Mouse (Mus musculus) stomach, embryonic 16.5 days (tissue): ENCODE results near the gene Pa2g4. TPM values are rescaled to one million over a fixed set of nuclear protein-coding genes. Genes with fewer than 3 reads are reported as not detected.

Experiments used
- ATAC-seq: fragments of 200-750 bp; cut with Nextera tagmentation; 2 replicates; pipeline ENCODE4 v1.8.0; 2017; ENCODE audit warnings: moderate number of reproducible peaks, moderate TSS enrichment; ENCODE audit not compliant: insufficient read depth, low FRiP score
- H3K27ac ChIP-seq: fragments of 300-500 bp; sonication (generic); 2 replicates; pipeline ENCODE4 v1.5.1; 2014; ENCODE audit warnings: low read length
- H3K27me3 ChIP-seq: fragments of 300-500 bp; sonication (generic); 2 replicates; pipeline ENCODE4 v1.6.1; 2014; ENCODE audit warnings: low read length, control low read depth, mixed read lengths; ENCODE audit not compliant: control insufficient read depth, insufficient read depth
- H3K36me3 ChIP-seq: fragments of 300-500 bp; sonication (generic); 2 replicates; pipeline ENCODE4 v1.6.1; 2014; ENCODE audit warnings: low read length; ENCODE audit not compliant: control insufficient read depth, insufficient read depth
- H3K4me1 ChIP-seq: fragments of 300-500 bp; sonication (generic); 2 replicates; pipeline ENCODE4 v1.6.1; 2014; ENCODE audit warnings: low read length, control low read depth, mixed read lengths; ENCODE audit not compliant: control insufficient read depth, insufficient read depth
- H3K4me2 ChIP-seq: fragments of 300-500 bp; sonication (generic); 2 replicates; pipeline ENCODE4 v1.6.1; 2014; ENCODE audit warnings: low read depth, low read length, mixed read lengths
- H3K4me3 ChIP-seq: fragments of 300-500 bp; sonication (generic); replicated peaks from 2 replicates; pipeline ENCODE4 v1.5.1; 2014; ENCODE audit warnings: mild to moderate bottlenecking, low read length
- H3K9ac ChIP-seq: fragments of 300-500 bp; sonication (generic); 2 replicates; pipeline ENCODE4 v1.6.1; 2014; ENCODE audit warnings: low read length
- H3K9me3 ChIP-seq: fragments of 300-500 bp; sonication (generic); replicated peaks from 2 replicates; pipeline ENCODE4 v1.6.1; 2016; ENCODE audit warnings: low read length, control low read depth; ENCODE audit not compliant: control insufficient read depth
- WGBS: fragments of 180-500 bp; shearing (Covaris S2); extraction: QIAGEN DNeasy Blood & Tissue Kit; methylation state at CpG from one replicate; pipeline ENCODE4 v1.1.7; 2014; 5-methylcytosine and 5-hydroxymethylcytosine counted together
- polyA plus RNA-seq: library from polyadenylated mRNA; unstranded; fragments of >200 nt; fragmentation: Nextera tagmentation; extraction: Ambion mirVana; gene quantifications from 2 replicates; pipeline ENCODE4 v1.2.1, GENCODE M21; 2015

Pa2g4 gene
- polyA plus RNA-seq, 1 experiment from 2014 or later = 198 TPM

DNA sequence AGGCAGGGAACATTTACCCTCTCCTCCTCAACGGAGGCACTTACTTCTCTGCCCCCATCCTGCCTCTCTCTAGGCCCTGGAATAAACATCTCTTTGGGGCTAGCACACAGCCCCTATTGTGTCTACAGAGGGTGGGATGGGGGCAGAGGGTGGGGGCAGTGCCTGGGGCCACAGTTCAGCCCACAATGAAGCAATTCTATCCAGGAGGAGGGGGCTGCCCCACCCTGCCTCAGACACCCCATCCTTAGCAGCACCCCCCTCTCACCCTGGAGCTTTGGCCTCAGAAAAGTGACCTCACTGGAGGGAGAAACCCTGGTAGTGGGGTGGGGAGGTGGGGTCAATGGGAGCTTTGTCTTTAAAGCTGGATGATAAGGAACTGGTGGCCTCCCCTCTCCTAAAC lies 20.8 kb upstream of the Pa2g4 start:
- no peaks in the 10 kb centered on the region for H3K9me3 ChIP-seq
- peak overlapping the region; percentile 43 for H3K9ac ChIP-seq
- 16% methylated on average over 1 of the region's 1 CpGs for WGBS
- H3K36me3 ChIP-seq = no peaks in the 10 kb centered on the region
- no peak for ATAC-seq
- H3K4me3 ChIP-seq = peak overlapping the region; percentile 74
- peak overlapping the region; percentile 97 for H3K27ac ChIP-seq
- peak overlapping the region; percentile 97 for H3K4me2 ChIP-seq
- H3K27me3 ChIP-seq = 0 out of 2 replicates have a peak, but pooled peaks cover 12% of the 10 kb centered on the region
- peaks cover 22% of the 10 kb centered on the region; the same call in 1 of the 2 replicates for H3K4me1 ChIP-seq

DNA sequence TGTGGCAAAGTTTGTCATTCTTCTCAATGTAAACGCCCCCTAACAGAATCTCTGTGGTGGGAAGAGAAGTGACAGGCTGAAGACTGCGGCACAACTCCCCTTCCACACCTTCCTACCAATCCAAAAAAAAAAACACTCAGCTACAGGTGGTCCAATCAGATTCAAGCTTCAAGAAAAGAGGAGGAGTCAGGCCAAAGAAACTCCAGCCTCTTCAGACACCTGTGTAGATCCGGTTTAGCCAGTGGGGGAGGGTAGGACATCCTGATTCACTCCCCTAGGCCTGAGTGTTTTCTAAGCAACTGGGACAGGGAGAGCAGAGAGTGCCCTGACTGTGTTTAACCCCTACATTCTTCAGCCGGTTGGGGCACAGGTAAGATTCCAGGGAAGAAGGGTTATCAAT lies 18.6 kb upstream of the Pa2g4 start:
- H3K4me2 ChIP-seq = peak overlapping the region; percentile 35
- peak overlapping the region; percentile 9 for H3K4me3 ChIP-seq
- no peaks in the 10 kb centered on the region for H3K36me3 ChIP-seq
- peak overlapping the region; percentile 91 for H3K27ac ChIP-seq
- peak overlapping the region; percentile 31 for H3K9ac ChIP-seq
- H3K27me3 ChIP-seq = 0 out of 2 replicates have a peak, but pooled peaks cover 11% of the 10 kb centered on the region
- H3K9me3 ChIP-seq = no peaks in the 10 kb centered on the region
- WGBS = 9% methylated on average over 4 of the region's 4 CpGs
- H3K4me1 ChIP-seq = peaks cover 22% of the 10 kb centered on the region; the same call in 1 of the 2 replicates
- ATAC-seq = peak; percentile 76

GRCm38 (mm10) chr10:128583644-128584043 lies 17.9 kb upstream of the Pa2g4 start:
- Histone ChIP-seq H3K4me3 (peak overlapping the region; percentile 9; the same call in 1 of the 2 replicates), H3K9ac (peak overlapping the region; percentile 41; the same call in 1 of the 2 replicates)
- peak; percentile 51 for ATAC-seq

GRCm38 (mm10) chr10:128579731-128580130 lies 13.9 kb upstream of the Pa2g4 start:
- H3K36me3 ChIP-seq = 0 out of 2 replicates have a peak, but pooled peaks cover 3% of the 10 kb centered on the region
- H3K27ac ChIP-seq = no peak overlapping the region
- H3K9me3 ChIP-seq = no peaks in the 10 kb centered on the region
- ATAC-seq = no peak
- H3K4me1 ChIP-seq = peaks cover 12% of the 10 kb centered on the region; the same call in 1 of the 2 replicates
- no peak overlapping the region for H3K4me2 ChIP-seq
- 86% methylated on average over 4 of the region's 4 CpGs for WGBS
- no peak overlapping the region for H3K9ac ChIP-seq
- H3K27me3 ChIP-seq = no peaks in the 10 kb centered on the region
- no peak overlapping the region for H3K4me3 ChIP-seq

More at GRCm38 (mm10) chr10:128583644-128584043, 17.9 kb upstream of the Pa2g4 start:
- WGBS = 20% methylated on average over 7 of the region's 7 CpGs
- Histone ChIP-seq H3K9me3 (no peaks in the 10 kb centered on the region), H3K4me1 (peaks cover 22% of the 10 kb centered on the region; the same call in 1 of the 2 replicates), H3K27me3 (0 out of 2 replicates have a peak, but pooled peaks cover 5% of the 10 kb centered on the region), H3K4me2 (peak overlapping the region; percentile 35), H3K27ac (peak overlapping the region; percentile 78), H3K36me3 (no peaks in the 10 kb centered on the region)

DNA sequence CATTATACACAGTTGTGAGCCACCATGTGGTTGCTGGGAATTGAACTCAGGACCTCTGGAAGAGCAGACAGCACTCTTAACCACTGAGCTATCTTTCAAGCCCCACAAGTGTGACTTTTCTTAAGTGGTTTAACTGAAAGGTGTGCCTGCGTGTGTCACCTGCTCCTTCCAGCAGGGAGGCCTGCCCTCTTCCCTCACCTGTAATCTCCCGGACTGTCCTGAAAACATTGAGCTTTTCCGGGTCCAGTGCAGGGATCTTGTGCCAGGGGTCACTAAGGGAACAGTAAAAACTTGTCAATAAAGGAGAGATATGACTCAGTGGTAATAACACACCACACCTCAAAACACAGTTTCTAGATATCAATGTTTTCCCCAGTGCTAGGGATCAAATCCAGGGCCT lies 13.5 kb upstream of the Pa2g4 start:
- Histone ChIP-seq H3K4me3 (no peak overlapping the region), H3K36me3 (0 out of 2 replicates have a peak, but pooled peaks cover 3% of the 10 kb centered on the region), H3K9ac (no peak overlapping the region), H3K9me3 (no peaks in the 10 kb centered on the region), H3K27ac (no peak overlapping the region), H3K4me1 (peaks cover 12% of the 10 kb centered on the region; the same call in 1 of the 2 replicates), H3K4me2 (no peak overlapping the region), H3K27me3 (no peaks in the 10 kb centered on the region)
- 59% methylated on average over 3 of the region's 3 CpGs for WGBS
- ATAC-seq = peak; percentile 69

- H3K9me3 ChIP-seq = no peaks in the 10 kb centered on the region
- no peak for ATAC-seq
- H3K9ac ChIP-seq = peak overlapping the region; percentile 33; the same call in 1 of the 2 replicates
- peaks cover 3% of the 10 kb centered on the region; the same call in 1 of the 2 replicates for H3K4me1 ChIP-seq
- 70% methylated on average over 11 of the region's 11 CpGs for WGBS
- H3K4me2 ChIP-seq = no peak overlapping the region
- H3K27me3 ChIP-seq = no peaks in the 10 kb centered on the region
- 0 out of 2 replicates have a peak, but pooled peaks cover 3% of the 10 kb centered on the region for H3K36me3 ChIP-seq
- no peak overlapping the region for H3K27ac ChIP-seq
- no peak overlapping the region for H3K4me3 ChIP-seq
Observed at GRCm38 (mm10) chr10:128578330-128578729, 12.5 kb upstream of the Pa2g4 start.

DNA sequence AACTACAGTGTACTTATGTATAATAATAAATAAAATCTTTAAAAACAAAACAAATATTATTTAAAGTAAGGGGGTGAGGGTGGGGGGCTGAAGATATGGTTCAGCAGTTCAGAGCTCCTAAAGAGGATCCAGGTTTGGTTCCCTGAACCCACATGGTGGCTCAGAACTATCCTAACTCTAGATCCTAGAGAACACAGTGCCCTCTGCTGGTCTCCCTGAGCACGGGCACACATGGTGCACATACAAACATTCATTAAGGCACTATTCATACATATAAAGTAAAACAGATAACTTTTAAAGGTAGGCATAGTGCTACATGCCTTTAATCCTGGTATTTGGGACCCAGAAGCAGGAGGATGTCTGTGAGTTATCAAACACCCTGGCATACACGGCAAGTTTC lies 9.3 kb upstream of the Pa2g4 start:
- Histone ChIP-seq H3K9me3 (no peaks in the 10 kb centered on the region), H3K36me3 (0 out of 2 replicates have a peak, but pooled peaks cover 3% of the 10 kb centered on the region), H3K4me3 (no peak overlapping the region), H3K27me3 (no peaks in the 10 kb centered on the region), H3K4me1 (no peaks in the 10 kb centered on the region), H3K4me2 (no peak overlapping the region), H3K9ac (no peak overlapping the region), H3K27ac (no peak overlapping the region)
- WGBS = 91% methylated on average over 2 of the region's 2 CpGs
- no peak for ATAC-seq

DNA sequence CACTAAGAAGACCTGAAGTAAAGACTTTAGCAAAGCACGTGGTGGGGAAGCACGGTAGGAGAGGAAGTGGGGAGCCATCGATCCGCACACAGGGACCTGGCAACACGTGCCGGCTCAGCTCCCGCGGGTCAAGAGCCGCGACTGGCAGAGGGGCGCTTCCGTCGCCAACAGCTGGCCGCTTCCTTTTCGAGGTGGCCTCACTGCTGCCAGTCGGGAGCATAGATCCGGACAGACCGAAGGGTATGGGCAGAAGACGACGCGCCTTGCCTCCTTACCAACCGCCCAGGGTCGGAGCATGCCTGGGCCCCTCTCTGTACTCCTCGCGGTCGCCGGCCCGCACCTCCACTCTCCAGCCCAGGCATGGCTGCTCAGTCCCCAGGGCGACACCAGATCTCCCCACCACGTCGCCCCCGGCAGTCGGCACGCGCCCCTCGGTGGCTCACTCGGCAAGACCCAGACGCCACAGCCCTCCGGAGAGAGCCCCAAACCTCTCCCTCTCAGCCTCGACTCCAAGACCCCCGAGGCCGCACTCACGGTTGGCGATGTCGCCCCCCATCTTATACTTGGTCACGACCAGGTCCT lies 490 bp downstream of the Pa2g4 start:
- peak overlapping the region; percentile 82 for H3K4me3 ChIP-seq
- peaks cover 11% of the 10 kb centered on the region; the same call in 1 of the 2 replicates for H3K4me1 ChIP-seq
- H3K27ac ChIP-seq = peak overlapping the region; percentile 91
- H3K27me3 ChIP-seq = no peaks in the 10 kb centered on the region
- H3K9me3 ChIP-seq = no peaks in the 10 kb centered on the region
- peak overlapping the region; percentile 91 for H3K9ac ChIP-seq
- H3K4me2 ChIP-seq = peak overlapping the region; percentile 80
- under 1% methylated on average over 45 of the region's 46 CpGs for WGBS
- H3K36me3 ChIP-seq = peaks cover 12% of the 10 kb centered on the region; the same call in 1 of the 2 replicates
- 0 out of 2 replicates have a peak, but pooled peaks have one; percentile 3 for ATAC-seq

DNA sequence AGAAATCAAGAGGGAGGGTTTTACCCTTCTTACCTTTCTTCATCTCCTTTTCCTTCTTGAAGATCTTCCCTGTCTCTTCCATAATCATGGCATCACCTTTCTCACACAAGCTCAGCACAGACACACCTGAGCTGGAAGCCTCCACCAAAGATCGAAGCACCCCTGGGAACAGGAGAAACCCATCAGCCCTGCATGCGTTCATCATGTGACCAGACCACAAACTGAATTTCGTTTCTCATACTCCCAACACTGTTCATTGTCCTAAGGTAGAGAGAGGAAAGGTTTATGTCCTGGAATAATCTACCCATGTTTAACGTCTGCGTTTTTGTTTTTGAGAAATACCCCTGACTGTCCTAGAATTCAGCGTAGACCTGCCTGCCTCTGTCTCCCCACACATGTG lies 2.2 kb downstream of the Pa2g4 start:
- Histone ChIP-seq H3K27ac (no peak overlapping the region), H3K9ac (peak overlapping the region; percentile 54), H3K4me2 (peak overlapping the region; percentile 80; the same call in 1 of the 2 replicates), H3K27me3 (no peaks in the 10 kb centered on the region), H3K4me3 (peak overlapping the region; percentile 5), H3K4me1 (peaks cover 11% of the 10 kb centered on the region; the same call in 1 of the 2 replicates), H3K9me3 (no peaks in the 10 kb centered on the region), H3K36me3 (peaks cover 28% of the 10 kb centered on the region; the same call in 1 of the 2 replicates)
- 77% methylated on average over 6 of the region's 6 CpGs for WGBS
- no peak for ATAC-seq
